Mouse (Mus musculus): ENCODE measurements at regions not wholly inside any gene's neighbourhood (a gene's known extent, or its start where the extent isn't known, plus 50 kb on each side); places are given as distances from the start of the nearest gene placed in this dataset.
"Not testable (repeated sequence)": the region's sequence is repeated elsewhere in the genome, so short reads cannot be mapped to it uniquely, and the experiment has no call there.

DNA sequence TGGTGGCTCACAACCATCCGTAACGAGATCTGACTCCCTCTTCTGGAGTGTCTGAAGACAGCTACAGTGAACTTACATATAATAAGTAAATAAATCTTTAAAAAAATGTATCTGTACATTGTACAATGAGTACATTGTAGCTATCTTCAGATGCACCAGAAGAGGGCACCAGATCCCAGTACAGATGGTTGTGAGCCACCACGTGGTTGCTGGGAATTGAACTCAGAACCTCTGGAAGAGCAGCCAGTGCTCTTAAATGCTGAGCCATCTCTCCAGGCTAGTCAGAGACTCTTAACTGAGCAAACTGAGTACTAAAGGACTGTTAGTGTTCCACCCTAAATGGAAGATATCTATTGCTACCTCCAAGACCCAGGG is 85.1 kb upstream of the Tbl1x start:
- TF ChIP-seq CTCF (IDR thresholded peaks at IDR 0.05; ENCODE audit: borderline replicate concordance, control insufficient read depth, extremely low read depth, insufficient read depth, low read length, poor library complexity); POLR2A (IDR thresholded peaks at IDR 0.05; ENCODE audit: control insufficient read depth, extremely low read depth, insufficient read depth, low read length, poor library complexity): not testable (repeated sequence)
